Mouse (Mus musculus): ENCODE measurements at regions not wholly inside any gene's neighbourhood (a gene's known extent, or its start where the extent isn't known, plus 50 kb on each side); places are given as distances from the start of the nearest gene placed in this dataset.

- DNase-seq (ENCODE audit: low spot score in 2 of 2) = peak in 1 of 2 experiments; percentile 15
Observed at GRCm38 (mm10) chr2:66961808-66962519, 177.2 kb upstream of the Scn7a start.

- no peak for DNase-seq (ENCODE audit: low spot score in 2 of 2)
Observed at GRCm38 (mm10) chr2:66941188-66941587, 156.5 kb upstream of the Scn7a start.

- DNase-seq (ENCODE audit: low spot score in 2 of 2) = no peak
Observed at GRCm38 (mm10) chr2:66898032-66898431, 113.3 kb upstream of the Scn7a start.

GRCm38 (mm10) chr2:66867457-66868216, 82.9 kb upstream of the Scn7a start:
- DNase-seq (ENCODE audit: low spot score in 2 of 2) = no peak
